Mouse (Mus musculus) olfactory bulb, adult 2 months (tissue): Measurements from ENCODE around the gene Ppm1e. TPM values are rescaled to one million over a fixed set of nuclear protein-coding genes. Genes with fewer than 3 reads are reported as not detected.
"Not testable (repeated sequence)": the region's sequence is repeated elsewhere in the genome, so short reads cannot be mapped to it uniquely, and the experiment has no call there.

Experiments used
- H3K27ac ChIP-seq: fragments of 200-500 bp; 2 replicates; pipeline ENCODE4 v1.5.1; 2012; ENCODE audit warnings: low read depth, low read length; ENCODE audit not compliant: insufficient read depth
- H3K4me1 ChIP-seq: fragments of 200-500 bp; 2 replicates; pipeline ENCODE4 v1.6.1; 2012; ENCODE audit warnings: low read length; ENCODE audit not compliant: control insufficient read depth, insufficient read depth
- H3K4me3 ChIP-seq: fragments of 200-500 bp; 2 replicates; pipeline ENCODE4 v1.5.1; 2012; ENCODE audit warnings: mild to moderate bottlenecking, low read depth, low read length, moderate library complexity; ENCODE audit not compliant: insufficient read depth
- CTCF ChIP-seq: fragments of 200-500 bp; IDR thresholded peaks from 2 replicates; pipeline ENCODE4 v1.5.1; 2012; ENCODE audit warnings: low read depth, mild to moderate bottlenecking, low read length, moderate library complexity; ENCODE audit not compliant: insufficient read depth
- POLR2A ChIP-seq: fragments of 200-500 bp; IDR thresholded peaks from 2 replicates; pipeline ENCODE4 v1.6.1; 2012; ENCODE audit warnings: mild to moderate bottlenecking, low read depth, low read length, moderate library complexity; ENCODE audit not compliant: insufficient read depth
- WGBS: fragments of 180-500 bp; shearing (Covaris S2); methylation state at CpG from one replicate; pipeline ENCODE4 v1.1.7; 2018; 5-methylcytosine and 5-hydroxymethylcytosine counted together
- polyA plus RNA-seq: library from polyadenylated mRNA; stranded (reverse); fragments of >200 nt; gene quantifications from 2 replicates; pipeline ENCODE4 v1.2.4, GENCODE M21; 2012; ENCODE audit warnings: low replicate concordance; ENCODE audit not compliant: missing spikeins, insufficient read depth, insufficient read length

Ppm1e gene
- polyA plus RNA-seq, 1 experiment, result 159 TPM

DNA sequence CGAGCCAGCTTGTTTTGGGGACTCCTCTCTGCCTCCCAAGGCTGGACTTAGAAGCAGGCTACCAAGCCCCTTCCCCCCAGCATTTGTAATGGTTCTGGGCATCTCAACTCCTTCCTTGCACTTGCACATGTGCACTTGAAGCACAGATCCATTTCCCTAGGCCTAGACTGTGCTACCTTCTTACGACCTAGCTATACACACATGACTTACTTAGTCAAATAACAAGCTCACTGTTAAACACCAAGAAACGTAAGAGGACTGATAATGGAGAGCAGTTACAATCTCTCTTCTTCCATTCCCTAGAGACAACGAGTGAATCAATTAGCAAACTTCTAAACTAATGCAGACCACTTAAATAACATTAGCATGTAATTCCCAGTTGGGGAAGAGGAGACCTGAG lies 92.6 kb downstream of the Ppm1e start:
- H3K4me1 ChIP-seq, result peaks cover 40% of the 10 kb centered on the region
- H3K27ac ChIP-seq, result peak overlapping the region; percentile 43
- no peak overlapping the region for H3K4me3 ChIP-seq
- TF ChIP-seq CTCF, result no peak
- no peak for TF ChIP-seq POLR2A
- 38% methylated on average over 4 of the region's 4 CpGs for WGBS

GRCm38 (mm10) chr11:87263946-87264345 lies 94.9 kb downstream of the Ppm1e start:
- H3K4me3 ChIP-seq, result no peak overlapping the region
- WGBS, result 24% methylated on average over 7 of the region's 7 CpGs
- H3K4me1 ChIP-seq, result peaks cover 51% of the 10 kb centered on the region
- TF ChIP-seq POLR2A (no peak), CTCF (no peak)
- peak overlapping the region; percentile 84 for H3K27ac ChIP-seq

DNA sequence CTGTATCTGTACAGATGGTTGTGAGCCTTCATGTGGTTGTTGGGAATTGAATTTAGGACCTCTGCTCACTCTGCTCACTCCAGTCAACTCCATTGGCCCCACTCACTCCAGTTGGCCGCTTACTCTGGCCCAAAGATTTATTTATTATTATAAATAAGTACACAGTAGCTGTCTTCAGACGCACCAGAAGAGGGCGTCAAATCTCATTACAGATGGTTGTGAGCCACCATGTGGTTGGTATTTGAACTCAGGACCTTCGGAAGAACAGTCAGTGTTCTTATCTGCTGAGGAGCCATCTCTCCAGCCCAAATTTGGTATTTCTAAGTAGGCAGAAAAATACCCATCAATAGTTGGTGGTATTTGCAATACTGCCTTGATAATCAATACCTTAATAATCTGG lies 97.1 kb downstream of the Ppm1e start:
- Histone ChIP-seq H3K4me1 (peaks cover 54% of the 10 kb centered on the region), H3K27ac (peak overlapping the region; percentile 86)
- H3K4me3 ChIP-seq, result not testable (repeated sequence)
- WGBS, result 71% methylated on average over 4 of the region's 4 CpGs

GRCm38 (mm10) chr11:87259792-87260191 lies 99.0 kb downstream of the Ppm1e start:
- WGBS, result 47% methylated on average over 10 of the region's 10 CpGs
- H3K4me3 ChIP-seq, result no peak overlapping the region
- H3K27ac ChIP-seq, result peak overlapping the region; percentile 99
- peaks cover 48% of the 10 kb centered on the region for H3K4me1 ChIP-seq
- TF ChIP-seq CTCF, result no peak
- no peak for TF ChIP-seq POLR2A

- Histone ChIP-seq H3K4me1 (peaks cover 33% of the 10 kb centered on the region), H3K4me3 (no peak overlapping the region), H3K27ac (peak overlapping the region; percentile 47)
- 91% methylated on average over 5 of the region's 5 CpGs for WGBS
- TF ChIP-seq CTCF, result no peak
- TF ChIP-seq POLR2A, result no peak
These were observed 101.5 kb downstream of the Ppm1e start for GRCm38 (mm10) chr11:87257282-87257681.

DNA sequence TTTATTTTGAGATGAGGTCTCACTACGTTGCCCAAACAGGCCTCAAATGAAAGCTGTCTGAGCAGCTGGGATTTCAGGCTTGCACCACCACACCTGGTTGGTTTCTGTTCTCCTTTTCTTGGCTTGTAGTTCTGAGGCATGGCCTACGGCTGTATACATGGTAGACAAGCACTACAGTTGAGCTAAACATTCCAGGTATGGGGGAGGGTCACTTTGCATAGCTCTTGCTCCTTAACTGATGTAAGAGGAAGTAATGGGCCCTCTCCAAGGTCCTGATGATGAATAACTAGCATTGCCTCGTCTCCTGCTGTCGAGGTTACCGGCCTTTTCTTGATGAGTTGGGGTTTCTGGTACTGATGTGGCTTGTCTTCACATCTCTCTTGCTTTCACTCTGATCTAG lies 104.7 kb downstream of the Ppm1e start:
- no peak for TF ChIP-seq POLR2A
- no peak for TF ChIP-seq CTCF
- WGBS, result 62% methylated on average over 5 of the region's 5 CpGs
- peak overlapping the region; percentile 40; the same call in 1 of the 2 replicates for H3K27ac ChIP-seq
- no peak overlapping the region for H3K4me3 ChIP-seq
- peaks cover 31% of the 10 kb centered on the region for H3K4me1 ChIP-seq

GRCm38 (mm10) chr11:87253294-87253693 lies 105.5 kb downstream of the Ppm1e start:
- TF ChIP-seq POLR2A (no peak), CTCF (no peak)
- H3K4me1 ChIP-seq, result peaks cover 26% of the 10 kb centered on the region
- 90% methylated on average over 6 of the region's 6 CpGs for WGBS
- H3K27ac ChIP-seq, result 0 out of 2 replicates have a peak overlapping the region, but pooled peaks have one; percentile 8
- H3K4me3 ChIP-seq, result no peak overlapping the region

DNA sequence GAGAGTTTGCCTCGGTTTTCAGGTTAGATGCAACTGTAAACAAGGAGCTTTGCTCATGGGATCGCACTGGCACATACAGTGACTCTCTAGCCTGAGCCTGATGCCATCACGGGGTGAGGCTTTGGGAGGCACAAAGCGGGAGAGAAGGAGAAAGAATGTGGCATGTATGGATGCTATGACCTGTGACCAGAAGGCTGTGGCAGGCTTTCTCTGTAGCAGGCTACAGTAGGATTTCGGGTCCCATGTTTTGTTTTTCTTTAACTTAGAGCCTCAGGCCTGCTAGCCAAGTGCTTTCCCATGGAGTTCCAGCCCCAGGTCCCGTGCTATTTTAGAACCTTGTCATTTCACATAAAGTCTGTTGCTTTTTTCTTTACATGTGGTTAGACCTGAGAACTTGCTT lies 108.7 kb downstream of the Ppm1e start:
- peak overlapping the region; percentile 81 for H3K27ac ChIP-seq
- H3K4me1 ChIP-seq, result peaks cover 30% of the 10 kb centered on the region
- TF ChIP-seq POLR2A (no peak), CTCF (no peak)
- no peak overlapping the region for H3K4me3 ChIP-seq
- WGBS, result 54% methylated on average over 6 of the region's 6 CpGs

DNA sequence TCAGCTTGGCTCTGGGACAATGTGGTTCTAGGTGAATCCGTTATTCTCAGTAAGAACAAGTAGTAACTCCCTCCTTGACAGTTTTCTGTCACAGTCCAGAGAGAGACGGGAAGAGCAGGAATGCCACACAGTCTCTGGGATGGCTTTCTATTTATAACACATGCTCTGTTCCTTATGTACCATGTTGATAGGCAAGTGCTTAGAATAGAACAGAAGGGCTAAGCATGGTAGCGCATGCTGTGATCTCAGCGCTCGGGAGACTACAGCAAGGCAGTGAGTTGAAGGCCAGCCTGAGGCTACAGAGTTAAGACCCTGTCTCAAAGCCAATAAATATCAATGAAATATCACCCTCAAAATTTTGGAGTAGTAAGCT lies 111.3 kb downstream of the Ppm1e start:
- TF ChIP-seq POLR2A (no peak), CTCF (no peak)
- Histone ChIP-seq H3K4me1 (peaks cover 32% of the 10 kb centered on the region), H3K27ac (peak overlapping the region; percentile 94), H3K4me3 (no peak overlapping the region)
- 19% methylated on average over 5 of the region's 5 CpGs for WGBS
